Mouse (Mus musculus): Measurements from ENCODE around the gene 2010300C02Rik. TPM values are rescaled to one million over a fixed set of nuclear protein-coding genes. Genes with fewer than 3 reads are reported as not detected.
A peak's percentile ranks its signal among the peaks of the same experiment; 100 is the strongest.
"Not testable (repeated sequence)": the region's sequence is repeated elsewhere in the genome, so short reads cannot be mapped to it uniquely, and the experiment has no call there.

2010300C02Rik gene
- polyA plus RNA-seq, 1 experiment from 2014 or later, result 12.6 TPM

GRCm38 (mm10) chr1:37718516-37718915, 1.4 kb downstream of the 2010300C02Rik start:
- Histone ChIP-seq H3K9ac (ENCODE audit: low read length) (no peak overlapping the region), H3K27me3 (replicated peaks; ENCODE audit: control insufficient read depth, insufficient read depth, low read length) (peaks cover 15% of the 10 kb centered on the region), H3K4me3 (ENCODE audit: low read depth, low read length) (no peak overlapping the region), H3K27ac (ENCODE audit: low read depth) (no peak overlapping the region), H3K4me2 (ENCODE audit: low read length) (0 out of 2 replicates have a peak overlapping the region, but pooled peaks have one; percentile 82), H3K36me3 (ENCODE audit: control insufficient read depth, insufficient read depth, low read length) (no peaks in the 10 kb centered on the region), H3K9me3 (ENCODE audit: control insufficient read depth, low read length) (no peaks in the 10 kb centered on the region), H3K4me1 (replicated peaks; ENCODE audit: control insufficient read depth, insufficient read depth, low read length) (no peaks in the 10 kb centered on the region)
- 47% methylated on average over 7 of the region's 7 CpGs for WGBS
- DNase-seq (ENCODE audit: low spot score) (no peak), ATAC-seq (replicated peaks; ENCODE audit: low FRiP score, low TSS enrichment, low read depth) (no peak)

GRCm38 (mm10) chr1:37717415-37718195, 2.3 kb downstream of the 2010300C02Rik start:
- no peaks in the 10 kb centered on the region for H3K9me3 ChIP-seq (ENCODE audit: control insufficient read depth, low read length)
- ATAC-seq (replicated peaks; ENCODE audit: low FRiP score, low TSS enrichment, low read depth) (no peak), DNase-seq (ENCODE audit: low spot score) (no peak)
- WGBS, result 71% methylated on average over 14 of the region's 14 CpGs
- peaks cover 15% of the 10 kb centered on the region for H3K27me3 ChIP-seq (replicated peaks; ENCODE audit: control insufficient read depth, insufficient read depth, low read length)
- H3K27ac ChIP-seq (ENCODE audit: low read depth), result no peak overlapping the region
- H3K4me1 ChIP-seq (replicated peaks; ENCODE audit: control insufficient read depth, insufficient read depth, low read length), result no peaks in the 10 kb centered on the region
- H3K36me3 ChIP-seq (ENCODE audit: control insufficient read depth, insufficient read depth, low read length), result no peaks in the 10 kb centered on the region
- no peak overlapping the region for H3K9ac ChIP-seq (ENCODE audit: low read length)
- no peak overlapping the region for H3K4me3 ChIP-seq (ENCODE audit: low read depth, low read length)
- H3K4me2 ChIP-seq (ENCODE audit: low read length), result no peak overlapping the region

GRCm38 (mm10) chr1:37712357-37712737, 7.5 kb downstream of the 2010300C02Rik start:
- 52% methylated on average over 4 of the region's 4 CpGs for WGBS
- not testable (repeated sequence) for H3K4me1 ChIP-seq (replicated peaks; ENCODE audit: control insufficient read depth, insufficient read depth, low read length); DNase-seq (ENCODE audit: low spot score); H3K4me2 ChIP-seq (ENCODE audit: low read length); H3K9me3 ChIP-seq (ENCODE audit: control insufficient read depth, low read length); H3K36me3 ChIP-seq (ENCODE audit: control insufficient read depth, insufficient read depth, low read length); H3K9ac ChIP-seq (ENCODE audit: low read length); H3K27ac ChIP-seq (ENCODE audit: low read depth); H3K27me3 ChIP-seq (replicated peaks; ENCODE audit: control insufficient read depth, insufficient read depth, low read length); H3K4me3 ChIP-seq (ENCODE audit: low read depth, low read length)
- ATAC-seq (replicated peaks; ENCODE audit: low FRiP score, low TSS enrichment, low read depth), result 0 out of 2 replicates have a peak, but pooled peaks have one; percentile 47

DNA sequence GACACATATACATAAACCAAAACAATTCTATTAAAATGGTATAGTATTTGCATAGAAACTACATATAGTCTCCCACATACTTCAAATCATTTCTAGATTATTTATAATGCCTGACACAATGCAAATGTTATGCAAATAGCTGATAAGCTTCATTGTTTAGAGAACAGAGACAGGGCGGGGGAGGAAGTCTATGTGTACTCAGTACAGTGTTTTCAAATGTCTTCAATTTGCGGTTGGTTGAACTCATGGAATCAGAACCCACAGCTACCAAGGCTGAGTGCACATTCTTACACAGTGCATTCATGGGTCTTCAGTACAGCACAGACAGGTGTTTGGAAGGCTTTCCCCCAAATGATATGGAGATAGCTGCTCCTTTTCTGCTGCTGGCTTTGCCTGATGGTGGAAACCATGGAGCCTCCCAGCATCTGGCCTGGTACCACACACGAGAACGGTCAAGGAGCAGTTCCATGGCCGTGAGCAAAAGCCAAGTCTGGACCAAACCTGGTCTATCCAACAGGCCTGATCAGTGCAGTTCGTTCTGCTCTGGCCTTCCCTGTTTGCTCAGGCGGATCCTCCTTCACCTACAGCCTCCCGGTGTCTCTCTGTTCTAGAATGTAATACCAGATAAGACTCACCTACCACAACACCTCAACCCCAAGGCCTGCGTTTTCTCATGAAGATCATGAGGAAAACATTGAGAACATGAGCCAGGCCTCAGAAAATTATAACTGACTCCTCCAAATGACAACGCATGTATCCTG, 8.1 kb downstream of the 2010300C02Rik start:
- Histone ChIP-seq H3K4me1 (replicated peaks; ENCODE audit: control insufficient read depth, insufficient read depth, low read length) (no peaks in the 10 kb centered on the region), H3K9ac (ENCODE audit: low read length) (no peak overlapping the region), H3K36me3 (ENCODE audit: control insufficient read depth, insufficient read depth, low read length) (no peaks in the 10 kb centered on the region), H3K4me3 (ENCODE audit: low read depth, low read length) (no peak overlapping the region), H3K4me2 (ENCODE audit: low read length) (no peak overlapping the region), H3K27ac (ENCODE audit: low read depth) (no peak overlapping the region), H3K9me3 (ENCODE audit: control insufficient read depth, low read length) (no peaks in the 10 kb centered on the region), H3K27me3 (replicated peaks; ENCODE audit: control insufficient read depth, insufficient read depth, low read length) (no peaks in the 10 kb centered on the region)
- DNase-seq (ENCODE audit: low spot score) (no peak), ATAC-seq (replicated peaks; ENCODE audit: low FRiP score, low TSS enrichment, low read depth) (no peak)
- 83% methylated on average over 10 of the region's 10 CpGs for WGBS

GRCm38 (mm10) chr1:37711082-37711481, 8.8 kb downstream of the 2010300C02Rik start:
- H3K4me3 ChIP-seq (ENCODE audit: low read depth, low read length), result no peak overlapping the region
- H3K36me3 ChIP-seq (ENCODE audit: control insufficient read depth, insufficient read depth, low read length), result no peaks in the 10 kb centered on the region
- ATAC-seq (replicated peaks; ENCODE audit: low FRiP score, low TSS enrichment, low read depth), result no peak
- no peak overlapping the region for H3K9ac ChIP-seq (ENCODE audit: low read length)
- WGBS, result 95% methylated on average over 5 of the region's 5 CpGs
- no peak overlapping the region for H3K27ac ChIP-seq (ENCODE audit: low read depth)
- no peak for DNase-seq (ENCODE audit: low spot score)
- H3K9me3 ChIP-seq (ENCODE audit: control insufficient read depth, low read length), result no peaks in the 10 kb centered on the region
- no peaks in the 10 kb centered on the region for H3K27me3 ChIP-seq (replicated peaks; ENCODE audit: control insufficient read depth, insufficient read depth, low read length)
- no peak overlapping the region for H3K4me2 ChIP-seq (ENCODE audit: low read length)
- H3K4me1 ChIP-seq (replicated peaks; ENCODE audit: control insufficient read depth, insufficient read depth, low read length), result no peaks in the 10 kb centered on the region

- ATAC-seq (replicated peaks; ENCODE audit: low FRiP score, low TSS enrichment, low read depth) (no peak), DNase-seq (ENCODE audit: low spot score) (no peak)
- H3K27ac ChIP-seq (ENCODE audit: low read depth), result no peak overlapping the region
- H3K27me3 ChIP-seq (replicated peaks; ENCODE audit: control insufficient read depth, insufficient read depth, low read length), result no peaks in the 10 kb centered on the region
- H3K4me3 ChIP-seq (ENCODE audit: low read depth, low read length), result no peak overlapping the region
- H3K9me3 ChIP-seq (ENCODE audit: control insufficient read depth, low read length), result no peaks in the 10 kb centered on the region
- H3K4me2 ChIP-seq (ENCODE audit: low read length), result no peak overlapping the region
- H3K9ac ChIP-seq (ENCODE audit: low read length), result no peak overlapping the region
- WGBS, result 77% methylated on average over 8 of the region's 8 CpGs
- no peaks in the 10 kb centered on the region for H3K36me3 ChIP-seq (ENCODE audit: control insufficient read depth, insufficient read depth, low read length)
- H3K4me1 ChIP-seq (replicated peaks; ENCODE audit: control insufficient read depth, insufficient read depth, low read length), result no peaks in the 10 kb centered on the region
These were observed 10.1 kb downstream of the 2010300C02Rik start for GRCm38 (mm10) chr1:37709736-37710135.

GRCm38 (mm10) chr1:37708270-37708955, 11.5 kb downstream of the 2010300C02Rik start:
- Histone ChIP-seq H3K9ac (ENCODE audit: low read length) (no peak overlapping the region), H3K27ac (ENCODE audit: low read depth) (no peak overlapping the region), H3K4me2 (ENCODE audit: low read length) (no peak overlapping the region), H3K4me1 (replicated peaks; ENCODE audit: control insufficient read depth, insufficient read depth, low read length) (no peaks in the 10 kb centered on the region), H3K4me3 (ENCODE audit: low read depth, low read length) (no peak overlapping the region), H3K36me3 (ENCODE audit: control insufficient read depth, insufficient read depth, low read length) (no peaks in the 10 kb centered on the region), H3K9me3 (ENCODE audit: control insufficient read depth, low read length) (no peaks in the 10 kb centered on the region), H3K27me3 (replicated peaks; ENCODE audit: control insufficient read depth, insufficient read depth, low read length) (no peaks in the 10 kb centered on the region)
- DNase-seq (ENCODE audit: low spot score), result no peak
- no peak for ATAC-seq (replicated peaks; ENCODE audit: low FRiP score, low TSS enrichment, low read depth)
- 88% methylated on average over 6 of the region's 6 CpGs for WGBS

DNA sequence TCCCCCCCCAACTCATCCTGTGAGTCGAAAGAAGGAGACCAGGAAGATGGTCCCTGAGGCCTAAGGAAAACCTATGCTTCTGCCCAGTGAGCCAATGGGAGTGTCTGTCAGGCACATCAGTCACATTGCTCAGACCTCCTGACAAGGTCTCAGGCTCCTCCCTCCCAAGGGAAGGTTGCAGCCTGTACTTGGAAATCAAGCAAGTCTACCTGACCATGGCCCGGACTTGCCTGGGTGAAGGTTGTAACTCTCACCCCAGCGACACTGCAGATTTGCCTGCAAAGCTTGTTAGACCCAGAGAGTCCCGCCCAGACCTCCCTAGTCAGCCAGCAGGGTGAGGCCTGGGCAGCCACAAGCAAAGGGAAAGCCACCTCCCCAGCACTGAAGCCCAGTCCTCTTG, 17.6 kb downstream of the 2010300C02Rik start:
- no peak overlapping the region for H3K4me3 ChIP-seq (ENCODE audit: low read depth, low read length)
- no peak overlapping the region for H3K9ac ChIP-seq (ENCODE audit: low read length)
- no peak overlapping the region for H3K27ac ChIP-seq (ENCODE audit: low read depth)
- ATAC-seq (replicated peaks; ENCODE audit: low FRiP score, low TSS enrichment, low read depth) (no peak), DNase-seq (ENCODE audit: low spot score) (no peak)
- H3K4me2 ChIP-seq (ENCODE audit: low read length), result no peak overlapping the region
- 66% methylated on average over 4 of the region's 4 CpGs for WGBS
- no peaks in the 10 kb centered on the region for H3K27me3 ChIP-seq (replicated peaks; ENCODE audit: control insufficient read depth, insufficient read depth, low read length)
- H3K9me3 ChIP-seq (ENCODE audit: control insufficient read depth, low read length), result no peaks in the 10 kb centered on the region
- no peaks in the 10 kb centered on the region for H3K36me3 ChIP-seq (ENCODE audit: control insufficient read depth, insufficient read depth, low read length)
- H3K4me1 ChIP-seq (replicated peaks; ENCODE audit: control insufficient read depth, insufficient read depth, low read length), result no peaks in the 10 kb centered on the region
